Mouse (Mus musculus) skeletal muscle tissue, postnatal 0 days (tissue): ENCODE data around the gene 2310030G06Rik. TPM values are rescaled to one million over a fixed set of nuclear protein-coding genes. Genes with fewer than 3 reads are reported as not detected.

Source experiments
- polyA plus RNA-seq: library from polyadenylated mRNA; unstranded; fragments of >200 nt; fragmentation: Nextera tagmentation; extraction: Ambion mirVana; gene quantifications from 2 replicates; pipeline ENCODE4 v1.2.1, GENCODE M21; 2015

Gene 2310030G06Rik
- polyA plus RNA-seq: 1.7 and 2.6 TPM in 2 replicates

DNA sequence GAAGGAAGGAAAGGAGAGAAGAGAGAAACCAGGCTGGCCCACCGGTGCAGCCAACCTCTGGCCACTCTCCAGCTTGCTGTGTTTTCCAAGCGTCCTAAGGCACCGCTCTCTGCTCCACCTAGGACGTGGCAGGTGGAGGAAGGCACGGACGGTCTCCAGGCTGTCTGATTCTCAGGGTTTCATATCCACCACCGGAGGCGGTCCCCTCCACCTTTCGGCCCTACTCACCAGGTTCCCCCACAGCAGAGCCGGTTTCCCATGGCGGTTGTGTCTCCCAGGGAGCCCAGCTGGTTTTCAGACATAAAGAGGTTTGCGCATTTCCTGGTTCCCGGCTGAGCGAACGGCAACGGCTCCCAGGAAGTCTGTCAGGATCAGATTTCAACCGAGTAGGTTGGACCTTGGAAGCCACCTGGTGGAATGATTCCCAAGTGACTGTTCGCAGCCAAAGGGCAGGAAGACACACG is at the start of gene 2310030G06Rik:
TSS of gene 2310030G06Rik (minus strand) at position 323 of the 464 bp plus-strand sequence.

GRCm38 (mm10) chr9:50774991-50775612 is 28.8 kb upstream of the 2310030G06Rik start, which contains the start of the genes Alg9 and 1110032A03Rik:
Alg9 (plus strand) TSS chr9:50775019.
1110032A03Rik (minus strand) TSS chr9:50775520.

GRCm38 (mm10) chr9:50768107-50769002 is 22.0 kb upstream of the 2310030G06Rik start, which contains the start of gene Fdxacb1:
Fdxacb1 (plus strand) TSS chr9:50768236.

GRCm38 (mm10) chr9:50752054-50752602 is 5.8 kb upstream of the 2310030G06Rik start, which contains the start of gene Hspb2:
Hspb2 (minus strand) TSS chr9:50752354.

DNA sequence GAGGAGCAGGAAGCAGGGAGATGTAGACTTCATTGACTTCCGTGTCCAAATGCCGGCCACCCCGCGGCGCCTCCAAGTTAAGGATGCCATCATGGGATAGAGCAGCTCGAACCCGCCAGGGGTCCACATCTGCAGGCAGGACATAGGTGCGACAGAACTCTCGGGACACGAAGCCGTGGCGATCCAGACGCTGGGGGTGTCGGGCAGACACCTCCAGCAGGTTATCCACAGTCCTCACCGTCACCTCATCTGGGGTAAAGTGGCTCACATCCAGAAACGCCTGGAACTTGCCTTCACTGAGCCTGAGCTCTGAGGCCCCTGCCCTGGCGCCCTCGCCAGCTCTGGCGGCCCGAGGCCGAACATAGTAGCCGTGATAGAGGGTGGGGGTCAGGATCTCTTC is 5.0 kb upstream of the 2310030G06Rik start, which contains the start of gene Cryab:
TSS of gene Cryab (plus strand) at position 3 of the 400 bp plus-strand sequence.

GRCm38 (mm10) chr9:50738914-50739870 is 7.1 kb downstream of the 2310030G06Rik start, which contains the start of gene Dixdc1:
Dixdc1 (minus strand) TSS chr9:50739517.

Other genes starting within 250 kb of the 2310030G06Rik start
- gene Pts, start 217.8 kb downstream of the 2310030G06Rik start, polyA plus RNA-seq: 51.1 and 58.1 TPM in 2 replicates
- gene Il18, start 191.7 kb downstream of the 2310030G06Rik start, polyA plus RNA-seq: 4.8 and 8.2 TPM in 2 replicates
- gene Bco2, start 191.4 kb downstream of the 2310030G06Rik start, polyA plus RNA-seq: 0.17 and 0.19 TPM in 2 replicates
- not detected in 2 replicates for gene Tex12, start 185.2 kb downstream of the 2310030G06Rik start, polyA plus RNA-seq
- gene Sdhd, start 142.7 kb downstream of the 2310030G06Rik start, polyA plus RNA-seq: 647 and 653 TPM in 2 replicates
- gene Timm8b, start 142.6 kb downstream of the 2310030G06Rik start, polyA plus RNA-seq: 233 and 251 TPM in 2 replicates
- gene Pih1d2, start 129.2 kb downstream of the 2310030G06Rik start, polyA plus RNA-seq: 0.77 and 1.0 TPM in 2 replicates
- 11.4 and 11.5 TPM in 2 replicates for gene Nkapd1, start 129.1 kb downstream of the 2310030G06Rik start, polyA plus RNA-seq
- gene Dlat, start 86.8 kb downstream of the 2310030G06Rik start, polyA plus RNA-seq: 152 and 165 TPM in 2 replicates
- gene Dixdc1, start 7.0 kb downstream of the 2310030G06Rik start, polyA plus RNA-seq: 5.2 and 6.3 TPM in 2 replicates
- gene Cryab, start 4.8 kb upstream of the 2310030G06Rik start, polyA plus RNA-seq: 938 and 1,056 TPM in 2 replicates
- 267 and 317 TPM in 2 replicates for gene Hspb2, start 5.8 kb upstream of the 2310030G06Rik start, polyA plus RNA-seq
- 7.0 and 8.2 TPM in 2 replicates for gene Fdxacb1, start 21.7 kb upstream of the 2310030G06Rik start, polyA plus RNA-seq
- 12.8 and 17.6 TPM in 2 replicates for gene Alg9, start 28.5 kb upstream of the 2310030G06Rik start, polyA plus RNA-seq
- 33.2 and 34.6 TPM in 2 replicates for gene 1110032A03Rik, start 29.0 kb upstream of the 2310030G06Rik start, polyA plus RNA-seq
- gene Ppp2r1b, start 98.8 kb upstream of the 2310030G06Rik start, polyA plus RNA-seq: 9.8 and 16.7 TPM in 2 replicates